Mouse (Mus musculus): ENCODE results near the gene Entpd1.

The Entpd1 gene

GRCm38 (mm10) chr19:40665778-40666177 lies 53.6 kb downstream of the Entpd1 start:
- DNase-seq (ENCODE audit: low read depth, low spot score), result no peak

DNA sequence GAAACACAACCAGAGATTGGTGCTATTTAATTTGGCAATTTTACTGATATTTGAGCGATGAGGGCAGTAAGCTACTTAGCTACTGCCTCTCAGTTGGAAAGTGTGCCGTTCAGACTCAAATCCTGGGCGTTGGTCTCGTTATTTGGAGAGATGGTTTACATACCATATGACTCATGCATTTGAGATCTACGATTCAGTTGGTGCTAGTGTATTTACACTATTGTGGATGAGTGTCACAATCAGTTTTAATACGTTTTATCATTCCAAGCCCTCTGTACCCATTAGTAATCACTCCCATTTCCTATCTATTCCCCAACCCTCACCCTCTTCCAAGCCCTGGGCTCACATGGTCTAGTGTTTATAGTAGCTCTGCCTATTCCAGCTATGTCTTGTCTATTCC lies 54.9 kb downstream of the Entpd1 start:
- peak; percentile 79 for DNase-seq (ENCODE audit: low read depth, low spot score)

DNA sequence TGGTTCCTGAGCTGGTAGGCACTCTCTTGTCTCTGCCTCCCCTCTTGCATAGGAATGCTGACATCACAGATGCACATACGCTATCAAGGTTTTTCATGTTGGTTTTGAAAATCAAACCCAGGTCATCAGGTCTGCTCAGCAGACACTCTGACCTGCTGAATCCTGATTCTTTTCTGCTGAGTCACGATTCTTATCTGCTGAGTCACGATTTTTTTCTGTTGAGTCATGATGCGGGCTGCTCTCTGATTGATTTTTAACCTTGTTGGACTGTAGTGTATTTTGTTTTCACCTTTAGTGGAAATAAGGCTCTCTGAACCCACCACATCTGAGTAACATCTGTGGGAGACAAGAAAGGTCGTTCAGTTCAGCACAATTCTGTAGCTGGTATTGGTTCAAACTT lies 63.2 kb downstream of the Entpd1 start:
- DNase-seq (ENCODE audit: low read depth, low spot score), result peak; percentile 67

- no peak for DNase-seq (ENCODE audit: low read depth, low spot score)
These were observed 65.9 kb downstream of the Entpd1 start for GRCm38 (mm10) chr19:40678087-40678486.

DNA sequence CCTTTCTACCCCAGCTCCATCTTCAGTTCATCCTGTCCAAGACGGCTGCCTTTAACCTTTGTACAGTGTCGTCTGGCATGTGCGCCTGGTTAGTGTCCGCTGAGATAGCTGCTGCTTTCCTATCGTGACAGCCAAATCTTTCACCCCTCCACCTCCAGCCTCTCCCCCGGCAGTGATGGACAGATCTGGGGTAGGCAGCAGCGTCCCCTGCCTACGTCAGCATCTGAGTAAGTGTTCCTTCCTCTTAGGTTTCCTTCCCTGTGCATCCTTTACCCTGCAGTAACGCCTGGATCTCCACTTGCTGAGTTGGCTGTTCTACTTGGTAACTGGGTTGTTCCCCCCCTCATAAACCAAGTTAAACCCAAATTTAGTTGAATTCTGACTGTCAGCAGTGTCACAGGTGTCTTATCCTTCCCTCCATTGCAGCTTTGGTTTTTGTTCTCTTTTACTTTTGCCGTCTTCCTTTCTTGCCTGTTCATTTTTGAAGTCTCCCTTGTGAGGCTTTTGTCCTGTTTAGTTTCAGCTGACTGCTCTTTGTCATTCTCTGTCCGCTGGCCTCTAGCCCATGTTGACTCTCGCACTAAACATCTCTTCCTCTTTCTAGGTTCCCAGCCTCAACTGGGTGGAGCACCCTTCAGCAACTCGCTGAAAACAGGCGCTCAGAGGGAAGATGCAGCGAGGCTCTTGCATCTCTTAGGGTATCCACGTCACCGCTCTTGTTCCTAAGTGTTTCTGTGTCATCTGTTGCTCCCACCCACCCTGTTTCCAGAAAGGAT lies 66.6 kb downstream of the Entpd1 start:
- DNase-seq (ENCODE audit: low read depth, low spot score), result no peak

DNA sequence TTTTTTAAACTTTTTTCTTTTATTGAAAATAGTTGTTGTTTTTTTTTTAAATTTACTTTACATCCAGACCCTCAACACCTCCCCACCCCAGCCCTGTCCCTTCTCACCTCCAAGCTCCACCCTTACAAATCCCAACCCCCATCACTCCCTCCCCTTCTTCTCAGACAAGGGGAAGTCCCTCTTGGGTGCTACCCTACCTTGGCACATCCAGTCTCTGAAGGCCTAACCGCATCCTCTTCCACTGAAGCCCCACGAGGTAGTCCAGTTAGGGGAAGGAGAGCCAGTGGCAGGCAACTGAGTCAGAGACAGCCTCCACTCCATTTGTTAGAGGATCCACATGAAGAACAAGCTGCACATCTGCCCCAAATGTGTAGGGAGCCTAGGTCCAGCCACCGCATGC lies 67.5 kb downstream of the Entpd1 start:
- DNase-seq (ENCODE audit: low read depth, low spot score), result no peak

- DNase-seq (ENCODE audit: low read depth, low spot score), result no peak
These were observed 72.0 kb downstream of the Entpd1 start for GRCm38 (mm10) chr19:40684124-40684523.

GRCm38 (mm10) chr19:40684566-40684965 lies 72.4 kb downstream of the Entpd1 start:
- no peak for DNase-seq (ENCODE audit: low read depth, low spot score)

DNA sequence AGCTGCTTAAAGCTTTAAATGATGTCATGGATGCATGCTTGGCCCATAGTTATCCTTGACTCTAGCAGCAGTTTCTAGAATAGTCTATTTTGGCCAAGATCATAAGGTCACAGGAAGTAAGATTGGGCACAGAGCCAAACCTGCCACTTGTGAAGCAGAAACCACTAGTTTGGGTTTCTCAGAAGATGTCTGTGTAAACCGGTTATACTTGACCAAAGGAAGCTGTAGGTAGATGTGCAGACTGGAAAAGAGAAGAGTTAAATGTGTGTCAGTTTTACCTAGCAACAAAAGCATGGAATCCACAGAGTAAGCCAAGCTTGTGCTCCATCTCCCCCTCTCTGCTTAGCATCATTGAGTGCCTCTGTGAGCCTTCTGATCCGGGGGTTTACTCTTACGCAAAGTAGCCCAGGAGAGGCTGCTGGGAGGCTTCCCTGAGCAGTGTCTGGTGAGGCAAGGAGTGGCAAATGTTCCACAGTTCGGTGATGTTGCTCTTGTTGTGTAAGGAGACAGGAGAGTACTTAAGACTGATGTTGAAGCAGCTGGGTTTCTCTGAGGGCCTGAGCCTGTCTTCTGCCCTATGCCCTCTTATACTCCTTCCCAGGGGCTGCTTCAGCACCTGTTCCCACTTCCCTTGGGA lies 75.2 kb downstream of the Entpd1 start:
- peak; percentile 12 for DNase-seq (ENCODE audit: low read depth, low spot score)

DNA sequence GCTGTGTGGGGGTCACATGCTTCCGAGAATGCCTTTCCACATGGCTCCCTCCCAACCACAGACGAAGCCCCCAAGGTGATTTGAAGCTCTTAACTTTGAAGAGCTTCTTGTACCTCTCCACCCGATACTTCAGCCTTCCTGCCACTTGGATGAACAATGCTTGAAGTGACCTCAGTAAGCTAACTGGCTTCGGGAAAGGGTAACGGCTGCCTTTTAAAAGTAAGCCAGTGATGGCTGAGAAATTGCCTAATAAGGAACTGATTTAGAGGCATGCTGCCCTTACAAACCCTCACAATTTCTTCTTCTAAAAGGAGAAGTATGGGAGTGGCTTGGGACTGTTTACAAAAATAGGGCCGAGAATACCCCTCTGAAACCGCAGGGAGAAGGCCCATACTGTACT lies 81.0 kb downstream of the Entpd1 start:
- no peak for DNase-seq (ENCODE audit: low read depth, low spot score)

DNA sequence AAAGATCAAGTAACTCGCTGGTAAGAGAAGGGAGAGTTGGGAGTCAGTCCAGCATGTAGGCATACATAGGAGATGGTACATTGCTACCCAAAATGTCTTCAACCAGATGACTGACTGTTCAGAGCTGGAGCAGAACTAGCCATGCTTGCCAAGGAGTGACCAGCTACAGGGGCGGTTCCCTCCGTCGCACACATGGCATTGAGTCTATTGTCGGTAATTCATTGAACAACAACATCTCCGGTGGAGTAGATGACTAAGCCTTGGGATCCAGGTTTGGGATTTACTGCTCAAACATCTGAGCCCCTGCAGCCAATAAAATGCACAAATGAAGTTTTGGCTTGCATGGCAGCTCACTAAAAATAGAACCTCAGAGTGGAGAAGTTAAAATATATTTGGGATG lies 84.0 kb downstream of the Entpd1 start:
- no peak for DNase-seq (ENCODE audit: low read depth, low spot score)

- no peak for DNase-seq (ENCODE audit: low read depth, low spot score)
These were observed 86.1 kb downstream of the Entpd1 start for GRCm38 (mm10) chr19:40698103-40698853.

DNA sequence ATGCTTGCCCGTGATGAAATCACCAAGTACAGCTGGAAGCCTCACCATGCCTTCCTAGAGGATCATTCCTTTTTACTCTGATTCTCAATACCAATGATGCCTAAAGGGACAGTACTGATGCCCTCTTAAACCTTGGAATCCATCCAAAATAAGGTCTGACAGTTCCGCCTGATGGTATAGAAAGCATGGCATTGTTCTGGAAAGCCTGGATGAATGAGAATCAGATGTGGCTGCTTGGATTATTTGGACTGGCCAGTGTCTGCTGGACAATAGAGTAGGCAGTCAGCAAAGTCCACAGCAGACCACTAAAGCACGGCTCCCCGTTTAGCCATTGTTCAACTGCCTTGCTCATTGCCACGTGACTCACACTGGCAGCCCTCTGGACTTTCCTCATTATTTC lies 87.7 kb downstream of the Entpd1 start:
- DNase-seq (ENCODE audit: low read depth, low spot score), result no peak

DNA sequence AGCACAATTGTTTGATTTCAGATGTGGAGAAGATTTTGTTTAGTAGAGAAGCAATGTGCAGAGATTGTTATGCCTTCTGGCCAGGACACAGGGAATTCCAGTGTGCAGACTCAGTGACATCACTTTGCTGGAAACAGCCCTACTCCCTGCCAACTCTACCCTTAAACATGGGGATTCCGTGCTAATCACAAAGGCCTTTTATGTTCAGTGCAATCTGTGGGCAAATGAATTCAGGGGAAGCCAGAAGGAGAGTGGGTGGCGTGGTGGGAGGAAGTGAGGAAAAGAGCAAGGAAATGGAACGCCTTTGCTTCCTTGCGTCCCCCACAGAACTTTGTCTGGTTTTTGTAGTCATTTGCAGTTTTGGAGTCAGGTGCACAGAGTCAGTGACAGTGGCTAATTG lies 90.2 kb downstream of the Entpd1 start:
- DNase-seq (ENCODE audit: low read depth, low spot score), result no peak

DNA sequence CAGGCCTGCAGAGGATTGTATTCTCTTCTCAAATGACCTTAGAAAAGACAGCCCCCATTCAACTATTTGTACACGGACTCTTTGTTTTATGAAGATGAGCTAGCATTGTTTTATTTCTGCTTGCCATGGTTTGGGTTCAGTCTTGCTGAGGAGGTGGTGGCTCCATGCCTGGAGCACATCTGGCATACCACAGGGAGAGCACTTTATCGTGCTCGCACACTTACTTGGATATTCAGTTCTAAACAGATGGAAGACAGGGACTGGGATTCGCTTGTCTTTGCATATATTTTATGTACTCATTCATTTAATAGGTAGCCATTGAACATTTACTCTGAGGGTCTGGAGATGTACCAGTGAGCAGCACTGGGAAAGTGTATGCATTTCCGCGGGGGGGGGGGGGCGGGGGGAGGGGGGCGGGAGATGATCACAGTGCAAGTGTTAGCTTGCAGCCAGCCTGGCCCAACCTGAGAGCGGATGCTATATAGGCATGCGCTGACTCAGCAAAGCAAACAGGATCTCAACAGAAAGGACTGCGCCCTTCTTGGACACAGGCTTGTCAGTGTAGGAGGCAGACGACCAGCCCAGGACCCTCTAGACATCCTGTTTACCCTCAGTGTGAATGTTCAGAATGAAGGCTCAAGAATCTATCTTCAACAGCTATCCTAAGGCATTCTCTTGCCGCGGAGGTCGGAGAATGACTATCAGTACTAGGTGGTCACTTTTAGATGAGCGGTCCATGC lies 100.9 kb downstream of the Entpd1 start:
- DNase-seq (ENCODE audit: low read depth, low spot score), result no peak

DNA sequence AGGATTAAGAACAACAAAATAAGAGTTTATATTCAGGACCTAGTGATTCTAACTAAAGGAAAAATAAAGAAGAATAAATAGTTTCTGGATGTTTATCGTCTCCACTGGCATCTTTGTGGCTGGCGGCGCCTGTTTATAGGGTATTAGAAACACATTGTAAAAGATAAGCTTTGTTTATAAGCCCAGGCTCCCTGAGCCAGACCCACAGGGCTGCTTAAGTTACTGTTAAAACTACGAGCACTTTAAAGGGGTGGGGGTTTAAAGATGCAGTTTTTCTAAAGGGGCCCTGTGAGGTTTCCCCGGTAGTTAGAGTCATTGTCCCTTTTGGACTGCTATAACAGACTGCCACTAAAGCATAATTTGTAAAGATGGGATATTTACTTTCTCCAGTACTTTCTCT lies 102.5 kb downstream of the Entpd1 start:
- no peak for DNase-seq (ENCODE audit: low read depth, low spot score)

DNA sequence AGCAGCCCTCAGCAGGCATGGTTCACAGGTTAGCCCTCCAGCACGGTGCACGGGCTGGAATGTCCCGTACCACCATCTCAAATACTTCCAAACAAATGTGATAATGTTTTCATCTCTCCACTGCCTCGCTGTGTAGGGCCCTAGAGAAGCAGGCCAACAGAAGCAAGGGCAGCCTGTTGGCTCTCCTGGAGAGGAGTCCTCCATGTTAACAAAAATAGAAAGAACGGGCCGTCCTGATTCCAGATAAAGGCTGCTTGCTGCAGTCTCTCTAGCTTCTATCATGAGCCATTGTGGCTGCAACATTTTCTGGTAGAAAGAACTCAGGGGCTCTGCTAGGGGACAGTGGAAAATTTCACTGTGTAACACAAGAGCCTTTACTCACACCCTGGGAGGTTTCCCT lies 104.8 kb downstream of the Entpd1 start:
- DNase-seq (ENCODE audit: low read depth, low spot score), result no peak

DNA sequence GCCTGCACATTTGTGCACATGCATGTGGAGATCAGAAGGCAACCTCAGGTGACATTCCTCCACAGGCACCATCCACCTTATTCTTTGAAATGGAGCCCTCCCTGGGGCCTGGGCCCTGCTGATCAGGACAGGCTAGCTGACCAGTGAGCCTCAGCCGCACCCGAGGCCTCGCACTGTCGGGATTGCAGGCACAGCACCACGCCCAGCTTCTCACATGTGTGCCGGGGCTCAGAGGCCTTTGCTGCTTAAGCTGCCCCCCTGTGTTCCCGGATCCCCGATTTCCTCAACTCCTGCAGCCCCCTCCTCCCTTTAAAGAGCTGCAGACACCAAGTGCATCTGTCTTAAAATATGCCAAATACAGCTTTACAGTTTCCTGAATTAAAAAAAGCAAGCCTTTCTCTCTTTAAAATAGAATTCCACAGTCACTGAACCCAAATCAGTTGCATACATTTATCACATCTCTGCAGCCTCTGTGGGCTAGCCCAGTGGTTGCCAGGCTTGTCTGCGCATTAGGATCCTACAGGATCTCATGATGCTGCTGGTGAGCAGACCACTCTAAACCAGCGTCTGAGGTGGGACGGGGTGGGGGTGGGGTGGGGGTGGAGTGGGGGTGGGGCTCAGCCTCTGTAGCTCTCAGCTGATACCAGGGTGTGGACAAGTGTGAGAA lies 107.4 kb downstream of the Entpd1 start:
- DNase-seq (ENCODE audit: low read depth, low spot score), result no peak

DNA sequence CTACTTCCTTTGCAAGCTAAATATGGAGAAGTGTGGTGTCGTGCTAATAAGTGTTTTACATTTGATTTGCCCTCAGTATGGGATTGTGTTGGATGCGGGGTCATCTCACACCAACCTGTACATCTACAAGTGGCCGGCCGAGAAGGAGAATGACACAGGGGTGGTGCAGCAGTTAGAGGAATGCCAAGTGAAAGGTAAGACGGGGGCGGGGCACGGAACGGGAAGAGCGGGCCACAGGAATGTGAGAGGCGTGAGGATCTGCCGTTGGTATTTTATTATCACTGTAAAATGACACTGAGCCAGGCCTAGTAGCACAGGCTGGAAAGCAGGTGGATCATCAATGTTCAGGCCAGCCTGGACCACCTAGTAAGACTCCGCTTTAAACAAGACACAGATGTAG lies 108.2 kb downstream of the Entpd1 start:
- no peak for DNase-seq (ENCODE audit: low read depth, low spot score)

DNA sequence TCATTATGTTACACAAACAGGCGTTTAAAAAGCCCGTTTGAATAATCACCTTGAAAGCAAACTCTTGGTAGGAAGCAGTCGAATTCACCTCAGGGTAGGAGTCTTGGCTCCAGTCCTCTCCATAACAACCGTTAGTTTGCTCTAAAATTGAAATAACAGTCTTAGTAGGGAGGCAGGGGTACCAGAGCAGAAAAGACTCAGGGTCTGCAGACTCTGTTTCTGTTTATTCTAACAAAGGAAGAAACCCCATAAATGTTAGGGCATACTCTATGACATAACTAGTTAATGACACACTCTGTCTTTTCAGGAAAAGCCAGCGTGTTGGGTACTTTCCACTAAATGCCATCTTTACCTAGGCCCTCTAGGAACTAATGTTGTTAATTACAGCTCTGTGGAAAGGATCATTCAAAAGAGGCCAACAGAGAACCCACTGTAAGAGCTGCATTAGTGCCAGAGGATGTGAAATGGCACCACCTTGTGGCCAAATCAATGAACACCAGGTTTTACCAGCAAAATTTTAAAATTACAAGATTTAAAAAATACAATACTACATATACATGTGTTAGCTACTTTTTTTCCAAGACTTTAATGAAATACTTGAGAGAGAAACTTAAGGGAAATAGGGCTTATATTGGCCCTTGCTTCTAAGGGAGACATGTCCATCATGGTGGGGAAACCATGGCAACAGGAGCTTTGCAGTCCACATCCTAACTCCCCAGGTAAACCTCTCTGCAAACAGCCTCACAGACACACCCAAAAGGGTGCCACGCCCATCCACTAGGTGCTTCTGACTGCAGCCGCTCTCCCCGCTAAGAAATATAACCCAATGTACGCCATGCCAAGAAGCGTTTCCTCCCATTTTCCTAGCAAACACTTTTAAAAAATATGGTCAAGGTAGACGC lies 110.2 kb downstream of the Entpd1 start:
- peak; percentile 81 for DNase-seq (ENCODE audit: low read depth, low spot score)
